Mouse (Mus musculus): ENCODE results near the gene Grid1.

GRCm38 (mm10) chr14:35270260-35270659 lies 450.4 kb downstream of the Grid1 start:
- TF ChIP-seq POLR2A (IDR thresholded peaks at IDR 0.05; ENCODE audit: extremely low read depth, insufficient read depth, low read length) (no peak), CTCF (IDR thresholded peaks at IDR 0.05; ENCODE audit: extremely low read depth, insufficient read depth, low read length) (no peak)

Data from cortical plate, adult 2 months (tissue).